Mouse (Mus musculus) bone marrow, adult 2 months (tissue): Measurements from ENCODE around the gene 4930524N10Rik. TPM values are rescaled to one million over a fixed set of nuclear protein-coding genes. Genes with fewer than 3 reads are reported as not detected.

Source experiments
- H3K27ac ChIP-seq: fragments of 200-500 bp; 2 replicates; pipeline ENCODE4 v1.5.1; 2012; ENCODE audit warnings: low read depth, mild to moderate bottlenecking, control low read depth, inconsistent platforms, low read length; ENCODE audit not compliant: control insufficient read depth, poor library complexity, insufficient read depth
- H3K4me1 ChIP-seq: fragments of 200-500 bp; 2 replicates; pipeline ENCODE4 v1.6.1; 2011; ENCODE audit warnings: low read length; ENCODE audit not compliant: control insufficient read depth, insufficient read depth
- H3K4me3 ChIP-seq: fragments of 200-500 bp; replicated peaks from 2 replicates; pipeline ENCODE3; 2011; ENCODE audit warnings: mild to moderate bottlenecking, low read depth, low read length, control low read depth; ENCODE audit not compliant: control insufficient read depth
- CTCF ChIP-seq: fragments of 200-500 bp; IDR thresholded peaks from 2 replicates; pipeline ENCODE4 v1.5.1; 2011; ENCODE audit warnings: low read length, control low read depth; ENCODE audit not compliant: control insufficient read depth, insufficient read depth
- POLR2A ChIP-seq: fragments of 200-500 bp; IDR thresholded peaks from 2 replicates; pipeline ENCODE4 v1.6.1; 2011; ENCODE audit warnings: low read depth, mild to moderate bottlenecking, control low read depth, low read length, borderline replicate concordance; ENCODE audit not compliant: control insufficient read depth
- WGBS: fragments of 180-500 bp; shearing (Covaris S2); methylation state at CpG from one replicate; pipeline ENCODE4 v1.1.7; 2018; 5-methylcytosine and 5-hydroxymethylcytosine counted together
- polyA plus RNA-seq: library from polyadenylated mRNA; stranded (reverse); fragments of >200 nt; gene quantifications from 2 replicates; pipeline ENCODE4 v1.2.4, GENCODE M21; 2011; ENCODE audit warnings: low replicate concordance; ENCODE audit not compliant: missing spikeins, insufficient read depth, insufficient read length

4930524N10Rik gene
- polyA plus RNA-seq: not detected in 2 replicates

- H3K27ac ChIP-seq: no peak within 1 kb of the TSS
- no peak within 1 kb of the TSS for H3K4me3 ChIP-seq
- H3K4me1 ChIP-seq: no peaks in the 10 kb centered on the region
- TF ChIP-seq POLR2A (no peak), CTCF (no peak)
- 11% methylated on average over 1 of the region's 1 CpGs for WGBS
Measured at GRCm38 (mm10) chrX:154343292-154343691, at the start of gene 4930524N10Rik. Gene 4930524N10Rik (minus strand): TSS chrX:154343392.

DNA sequence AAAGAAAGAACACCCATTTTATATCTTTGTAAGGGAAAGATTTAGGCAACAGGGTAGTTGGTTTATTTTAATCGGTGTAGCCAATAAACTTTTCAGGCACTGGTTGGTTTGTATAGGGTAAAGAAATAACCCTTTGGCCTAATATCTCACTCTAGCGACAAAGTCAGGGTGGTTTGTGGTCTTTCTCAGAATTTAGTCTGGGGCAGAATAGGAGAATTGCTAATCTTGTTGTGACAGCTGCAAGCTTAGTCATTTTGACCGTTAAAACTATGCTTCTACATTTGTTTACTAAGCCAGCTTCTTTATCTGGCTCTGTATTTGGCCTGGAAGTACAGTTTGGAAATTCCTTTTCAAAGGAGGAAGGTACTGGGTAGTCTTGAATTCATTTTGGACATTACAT, 6.8 kb upstream of the 4930524N10Rik start:
- 77% methylated on average over 3 of the region's 3 CpGs for whole genome bisulfite sequencing
- no peak overlapping the region for H3K4me3 ChIP-seq
- no peak overlapping the region for H3K27ac ChIP-seq
- TF ChIP-seq POLR2A: no peak
- H3K4me1 ChIP-seq: no peaks in the 10 kb centered on the region

GRCm38 (mm10) chrX:154349302-154350041, 6.3 kb upstream of the 4930524N10Rik start:
- H3K4me3 ChIP-seq: no peak overlapping the region
- H3K4me1 ChIP-seq: no peaks in the 10 kb centered on the region
- H3K27ac ChIP-seq: no peak overlapping the region
- TF ChIP-seq CTCF (no peak), POLR2A (no peak)
- 86% methylated on average over 7 of the region's 7 CpGs for WGBS

DNA sequence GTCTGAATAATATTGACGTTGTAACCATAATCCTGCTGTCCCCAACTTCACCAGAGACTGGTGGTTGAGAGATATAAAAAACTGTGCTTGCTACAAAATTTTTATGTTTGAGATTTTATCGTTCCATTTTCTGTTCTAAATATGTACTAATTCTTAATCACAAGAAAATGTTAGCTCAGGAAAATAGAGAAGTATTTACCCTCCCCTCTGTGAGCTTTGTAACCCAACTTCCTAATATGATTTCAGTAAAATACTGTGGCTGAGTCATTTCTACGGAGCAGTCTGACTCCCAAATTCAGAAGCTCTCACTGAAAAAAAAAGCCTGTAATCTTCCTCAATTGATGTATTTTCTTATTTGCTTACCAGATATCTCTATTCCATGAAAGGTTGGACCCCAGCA, 4.7 kb upstream of the 4930524N10Rik start:
- Histone ChIP-seq H3K4me1 (no peaks in the 10 kb centered on the region), H3K27ac (no peak overlapping the region), H3K4me3 (no peak overlapping the region)
- WGBS: 74% methylated on average over 3 of the region's 3 CpGs
- no peak for TF ChIP-seq POLR2A
- TF ChIP-seq CTCF: no peak

Other genes starting within 250 kb of the 4930524N10Rik start
- not detected in 2 replicates for gene Gm15140, start 222.7 kb downstream of the 4930524N10Rik start, polyA plus RNA-seq
- not detected in 2 replicates for gene Samt4, start 138.6 kb upstream of the 4930524N10Rik start, polyA plus RNA-seq
- gene Samt2, start 236.0 kb upstream of the 4930524N10Rik start, polyA plus RNA-seq: not detected in 2 replicates